14 mouse cellular contexts compared by ENCODE assay signal in the genomic region with DNA sequence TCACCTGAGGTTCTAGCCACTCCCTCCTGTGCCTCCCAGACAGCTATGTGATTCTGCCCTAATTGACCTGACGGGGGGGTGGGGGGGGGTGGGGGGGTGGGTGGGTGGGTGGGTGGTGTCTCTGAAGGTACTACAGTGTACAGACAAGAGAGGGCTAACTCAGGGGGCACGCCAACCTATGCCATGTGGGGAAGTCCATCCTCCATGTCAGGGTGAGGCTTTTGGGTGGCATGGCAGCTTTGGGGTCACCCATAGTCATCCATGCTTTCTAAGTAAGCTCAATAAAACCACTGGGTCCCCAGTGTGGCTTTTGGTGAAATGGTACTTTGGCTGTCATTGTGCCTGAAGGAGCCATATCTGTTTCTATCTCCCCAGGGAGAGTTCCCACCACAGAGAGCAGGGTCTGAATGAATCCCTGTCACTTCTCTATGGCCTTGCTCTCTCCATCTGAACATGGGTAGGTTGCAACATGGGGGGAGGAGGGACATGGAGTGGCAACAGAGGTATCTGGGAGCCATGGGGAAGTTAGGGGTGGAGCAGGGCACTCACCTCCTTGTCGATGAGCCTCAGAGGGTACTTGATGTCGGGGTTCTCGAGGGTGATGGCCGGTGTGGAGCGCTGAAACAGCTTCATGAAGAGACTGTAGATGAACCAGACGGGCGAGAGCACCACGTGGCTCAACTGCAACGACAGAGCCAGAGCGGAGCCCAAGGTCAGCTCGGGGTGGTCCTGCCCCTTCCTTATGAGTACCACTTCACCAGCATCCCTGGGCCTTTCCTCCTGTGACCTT. TPM values are rescaled to one million over a fixed set of nuclear protein-coding genes. Genes with fewer than 3 reads are reported as not detected.
DNase-seq lines count a peak whose midpoint lies in the region; ATAC-seq and TF ChIP-seq lines count a peak whose summit lies in the region.
"Had no signal": no experiment of that assay in that cellular context is flagged by ENCODE, and none has a peak within 500 bp of the region (broad histone marks: within the 10 kb centered on the region; RNA-seq: fewer than 3 reads in every experiment).

No protein-coding gene starts in this region.

- no peaks in the 10 kb centered on the region for H3K9me3 ChIP-seq in limb, embryonic 15.5 days
- H3K9me3 ChIP-seq in limb, embryonic 10.5 days (replicated peaks) = no peaks in the 10 kb centered on the region
- no peaks in the 10 kb centered on the region for H3K9me3 ChIP-seq in liver, postnatal 0 days (ENCODE audit: low read length)
- H3K9me3 ChIP-seq: forebrain, embryonic 12.5 days; heart, embryonic 13.5 days had no signal

- DNase-seq in cerebellum, adult 9-10 months = peak; percentile 18
- DNase-seq in cerebellum, adult 2 months = no peak
- no peak for DNase-seq in limb, embryonic 10.5 days (ENCODE audit: low spot score)
- DNase-seq in liver, postnatal 0 days = peak; percentile 14
- no peak for DNase-seq in kidney, postnatal 4 days
- DNase-seq in T-cell, adult 2 months (ENCODE audit: low spot score) = no peak
- DNase-seq: cerebellum, adult 11 months; embryo, embryonic 11 days; right cerebral cortex, postnatal 14 days had no signal

- no peaks in the 10 kb centered on the region for H3K27me3 ChIP-seq in cerebellum, adult 2 months (ENCODE audit: control insufficient read depth, insufficient read depth, low read length)
- no peaks in the 10 kb centered on the region for H3K27me3 ChIP-seq in limb, embryonic 15.5 days
- no peaks in the 10 kb centered on the region for H3K27me3 ChIP-seq in limb, embryonic 10.5 days (ENCODE audit: low read depth, poor library complexity, severe bottlenecking)
- no peaks in the 10 kb centered on the region for H3K27me3 ChIP-seq in liver, postnatal 0 days (ENCODE audit: insufficient read depth, low read length)
- H3K27me3 ChIP-seq: forebrain, embryonic 12.5 days; heart, embryonic 13.5 days had no signal

- 94% methylated on average over 13 of the region's 13 CpGs for WGBS in cerebellum, adult 2 months
- WGBS in limb, embryonic 15.5 days = 92% methylated on average over 13 of the region's 13 CpGs
- 95% methylated on average over 13 of the region's 13 CpGs for WGBS in limb, embryonic 10.5 days
- 87% methylated on average over 13 of the region's 13 CpGs for WGBS in bone marrow, adult 2 months
- WGBS in liver, postnatal 0 days (ENCODE audit: insufficient replicate concordance) = 83% methylated on average over 13 of the region's 13 CpGs

- no peak overlapping the region for H3K4me3 ChIP-seq in cerebellum, adult 2 months (replicated peaks; ENCODE audit: insufficient read depth, low read depth, low read length)
- H3K4me3 ChIP-seq in limb, embryonic 15.5 days = no peak overlapping the region
- H3K4me3 ChIP-seq in limb, embryonic 10.5 days = no peak overlapping the region
- no peak overlapping the region for H3K4me3 ChIP-seq in bone marrow, adult 2 months (replicated peaks; ENCODE audit: control insufficient read depth, low read depth, low read length)
- H3K4me3 ChIP-seq in liver, postnatal 0 days (ENCODE audit: low read depth, low read length) = no peak overlapping the region
- H3K4me3 ChIP-seq: forebrain, embryonic 12.5 days; heart, embryonic 13.5 days had no signal

- peaks cover 34% of the 10 kb centered on the region for H3K36me3 ChIP-seq in limb, embryonic 15.5 days
- H3K36me3 ChIP-seq in limb, embryonic 10.5 days = peaks cover 37% of the 10 kb centered on the region
- peaks cover 34% of the 10 kb centered on the region for H3K36me3 ChIP-seq in liver, postnatal 0 days (replicated peaks; ENCODE audit: insufficient read depth, low read length)

- no peak for TF ChIP-seq POLR2A in cerebellum, adult 2 months (IDR thresholded peaks at IDR 0.05; ENCODE audit: borderline replicate concordance, insufficient read depth, low read length)
- TF ChIP-seq POLR2A in bone marrow, adult 2 months (IDR thresholded peaks at IDR 0.05; ENCODE audit: borderline replicate concordance, control insufficient read depth, low read depth, low read length) = no peak

- no peak overlapping the region for H3K27ac ChIP-seq in cerebellum, adult 2 months (ENCODE audit: insufficient read depth, low read length)
- H3K27ac ChIP-seq in limb, embryonic 15.5 days = peak overlapping the region; percentile 77
- H3K27ac ChIP-seq in limb, embryonic 10.5 days = no peak overlapping the region
- 0 out of 2 replicates have a peak overlapping the region, but pooled peaks have one; percentile 17 for H3K27ac ChIP-seq in bone marrow, adult 2 months (ENCODE audit: control insufficient read depth, insufficient read depth, low read depth, low read length, poor library complexity)
- H3K27ac ChIP-seq in liver, postnatal 0 days (ENCODE audit: low read depth) = peak overlapping the region; percentile 44; the same call in 1 of the 2 replicates

- no peak overlapping the region for H3K4me2 ChIP-seq in limb, embryonic 15.5 days
- H3K4me2 ChIP-seq in liver, postnatal 0 days (ENCODE audit: low read depth, low read length) = peak overlapping the region; percentile 97
- H3K4me2 ChIP-seq: forebrain, embryonic 12.5 days had no signal

- no peak overlapping the region for H3K9ac ChIP-seq in limb, embryonic 15.5 days
- H3K9ac ChIP-seq in liver, postnatal 0 days (replicated peaks) = no peak overlapping the region; the same call in 1 of the 2 replicates
- H3K9ac ChIP-seq: forebrain, embryonic 12.5 days had no signal

- ATAC-seq in limb, embryonic 15.5 days (ENCODE audit: insufficient number of reproducible peaks, low FRiP score, low TSS enrichment, low read depth) = no peak
- no peak for ATAC-seq in liver, postnatal 0 days
- ATAC-seq: hindbrain, embryonic 16.5 days had no signal

- no peak for TF ChIP-seq EP300 in liver, postnatal 0 days (IDR thresholded peaks at IDR 0.05; ENCODE audit: low read depth)

- H3K4me1 ChIP-seq in cerebellum, adult 2 months (ENCODE audit: control insufficient read depth, insufficient read depth, low read length) = peaks cover 30% of the 10 kb centered on the region
- peaks cover 49% of the 10 kb centered on the region for H3K4me1 ChIP-seq in limb, embryonic 15.5 days
- H3K4me1 ChIP-seq in limb, embryonic 10.5 days = peaks cover 16% of the 10 kb centered on the region
- no peaks in the 10 kb centered on the region for H3K4me1 ChIP-seq in bone marrow, adult 2 months (ENCODE audit: control insufficient read depth, insufficient read depth, low read length)
- peaks cover 58% of the 10 kb centered on the region for H3K4me1 ChIP-seq in liver, postnatal 0 days (ENCODE audit: insufficient read depth)

- no peak for TF ChIP-seq CTCF in cerebellum, adult 2 months (IDR thresholded peaks at IDR 0.05; ENCODE audit: borderline replicate concordance, insufficient read depth, low read depth, low read length)
- no peak for TF ChIP-seq CTCF in bone marrow, adult 2 months (IDR thresholded peaks at IDR 0.05; ENCODE audit: control insufficient read depth, insufficient read depth, low read length)
- no peak for TF ChIP-seq CTCF in liver, postnatal 0 days (IDR thresholded peaks at IDR 0.05; ENCODE audit: low read depth)

RNA-seq across cellular contexts. Expression of a gene that starts 6.7 kb away (rescaled TPM):
- polyA plus RNA-seq in cerebellum, adult 2 months (2012; rRNA removed) = 63.5 and 68.6 TPM in 2 replicates
- polyA plus RNA-seq in limb, embryonic 15.5 days (2015; fragmentation: Nextera tagmentation; extraction: Ambion mirVana) = 152 and 185 TPM in 2 replicates
- 163 and 174 TPM in 2 replicates for polyA plus RNA-seq in limb, embryonic 10.5 days (2016; fragmentation: Nextera tagmentation; extraction: Ambion mirVana)
- polyA plus RNA-seq in bone marrow, adult 2 months (2011; ENCODE audit: insufficient read depth, insufficient read length, low replicate concordance, missing spikeins) = 53.6 and 59.1 TPM in 2 replicates
- polyA plus RNA-seq in liver, postnatal 0 days (2015; fragmentation: Nextera tagmentation; extraction: Ambion mirVana) = 89.1 and 94.2 TPM in 2 replicates

RNA-seq across cellular contexts. Expression of a gene that starts 16.5 kb away (rescaled TPM):
- 73.3 and 74.1 TPM in 2 replicates for polyA plus RNA-seq in cerebellum, adult 2 months (2012; rRNA removed)
- 134 and 137 TPM in 2 replicates for polyA plus RNA-seq in limb, embryonic 15.5 days (2015; fragmentation: Nextera tagmentation; extraction: Ambion mirVana)
- 183 and 193 TPM in 2 replicates for polyA plus RNA-seq in limb, embryonic 10.5 days (2016; fragmentation: Nextera tagmentation; extraction: Ambion mirVana)
- 24.6 and 42.3 TPM in 2 replicates for polyA plus RNA-seq in bone marrow, adult 2 months (2011; ENCODE audit: insufficient read depth, insufficient read length, low replicate concordance, missing spikeins)
- polyA plus RNA-seq in liver, postnatal 0 days (2015; fragmentation: Nextera tagmentation; extraction: Ambion mirVana) = 30.2 and 32.5 TPM in 2 replicates

RNA-seq across cellular contexts. Expression of a gene that starts 43.1 kb away (rescaled TPM):
- 109 and 114 TPM in 2 replicates for polyA plus RNA-seq in cerebellum, adult 2 months (2012; rRNA removed)
- polyA plus RNA-seq in limb, embryonic 15.5 days (2015; fragmentation: Nextera tagmentation; extraction: Ambion mirVana) = 66.9 and 67.3 TPM in 2 replicates
- 66.9 and 76.5 TPM in 2 replicates for polyA plus RNA-seq in limb, embryonic 10.5 days (2016; fragmentation: Nextera tagmentation; extraction: Ambion mirVana)
- polyA plus RNA-seq in bone marrow, adult 2 months (2011; ENCODE audit: insufficient read depth, insufficient read length, low replicate concordance, missing spikeins) = 24.6 and 31.6 TPM in 2 replicates
- polyA plus RNA-seq in liver, postnatal 0 days (2015; fragmentation: Nextera tagmentation; extraction: Ambion mirVana) = 15.2 and 16.0 TPM in 2 replicates

Comparison
In these comparisons a context has a peak if more than half of its experiments do, and no peak if none do; other contexts are left out.
1. DNase-seq: peak in cerebellum, adult 9-10 months (single experiment) and liver, postnatal 0 days (single experiment); none in cerebellum, adult 2 months (0 of 2), limb, embryonic 10.5 days (single experiment), kidney, postnatal 4 days (0 of 2) and T-cell, adult 2 months (single experiment).
2. H3K27ac ChIP-seq: peak in limb, embryonic 15.5 days (single experiment), bone marrow, adult 2 months (single experiment) and liver, postnatal 0 days (single experiment); none in cerebellum, adult 2 months (single experiment) and limb, embryonic 10.5 days (single experiment).